Mouse (Mus musculus) adrenal gland, postnatal 4 days (tissue): Measurements from ENCODE around the gene Mipol1. TPM values are rescaled to one million over a fixed set of nuclear protein-coding genes. Genes with fewer than 3 reads are reported as not detected.

Source experiments
- DNase-seq, 2 experiments: peaks; one replicate each; pipeline ENCODE4 v3.0.0; 2021 to 2022; ENCODE audit warnings: low spot score in 2 of 2, mixed read lengths in 2 of 2
- total RNA-seq, 2 experiments: library from RNA; stranded (reverse); gene quantifications; 2 replicates each; pipeline ENCODE4 v1.2.3; 2021

Mipol1 gene
- total RNA-seq, 2 experiments from 2014 or later: 11.1 to 12.6 TPM

DNA sequence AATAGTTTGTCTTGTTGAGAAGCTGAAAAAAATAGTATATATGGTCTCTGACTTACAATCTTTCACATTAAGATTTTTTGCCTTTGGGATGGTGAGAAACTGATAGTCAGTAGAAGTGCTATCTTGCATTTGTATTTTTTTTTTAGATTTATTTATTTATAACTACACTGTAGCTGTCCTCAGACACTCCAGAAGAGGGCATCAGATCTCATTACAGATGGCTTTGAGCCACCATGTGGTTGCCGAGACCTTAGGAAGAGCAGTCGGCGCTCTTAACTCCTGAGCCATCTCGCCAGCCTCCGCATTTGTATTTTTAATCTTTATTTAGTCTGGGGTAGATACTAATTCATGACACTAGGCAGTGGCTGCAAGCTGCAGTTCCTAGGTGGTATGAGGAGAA is 3.2 kb downstream of the Mipol1 start:
- no peak for DNase-seq

DNA sequence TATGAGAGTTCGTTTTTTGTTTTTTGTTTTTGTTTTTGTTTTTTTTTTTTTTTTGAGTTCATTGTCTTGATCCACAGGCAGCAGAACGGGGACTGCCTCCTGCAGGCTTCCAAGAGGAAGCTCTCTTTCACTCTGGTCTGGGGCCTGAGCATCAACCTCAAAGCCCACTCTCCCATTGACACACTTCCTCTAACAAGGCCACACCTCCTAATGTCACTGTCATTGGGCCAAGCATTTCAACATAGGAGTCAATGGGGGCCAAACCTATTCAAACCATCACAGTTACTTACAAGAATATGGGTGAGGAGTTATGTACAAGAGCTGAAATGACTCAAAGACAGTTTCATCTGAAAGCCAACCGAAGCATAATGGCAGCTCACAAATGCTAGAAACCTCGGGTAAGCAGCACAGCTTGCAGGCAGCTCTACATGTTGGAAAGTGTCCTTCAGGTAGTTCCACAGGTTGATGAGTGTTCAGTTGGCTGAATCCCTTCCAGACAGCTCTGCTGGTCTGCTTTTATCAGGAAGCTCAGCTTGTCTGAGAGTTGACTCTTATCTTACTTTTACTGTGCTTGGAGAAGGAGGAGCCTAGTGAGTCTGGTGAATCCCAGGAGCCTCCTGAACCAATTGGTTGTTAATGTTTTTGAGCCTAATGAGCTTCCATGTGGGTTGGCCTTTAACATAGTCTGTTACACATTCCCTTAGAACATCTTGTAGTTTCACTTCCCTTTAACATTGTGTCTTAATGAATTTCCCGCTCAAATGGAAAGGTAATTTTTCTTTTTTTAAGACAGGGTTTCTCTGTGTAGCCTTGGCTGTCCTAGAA is 13.7 kb downstream of the Mipol1 start:
- DNase-seq: no peak

DNA sequence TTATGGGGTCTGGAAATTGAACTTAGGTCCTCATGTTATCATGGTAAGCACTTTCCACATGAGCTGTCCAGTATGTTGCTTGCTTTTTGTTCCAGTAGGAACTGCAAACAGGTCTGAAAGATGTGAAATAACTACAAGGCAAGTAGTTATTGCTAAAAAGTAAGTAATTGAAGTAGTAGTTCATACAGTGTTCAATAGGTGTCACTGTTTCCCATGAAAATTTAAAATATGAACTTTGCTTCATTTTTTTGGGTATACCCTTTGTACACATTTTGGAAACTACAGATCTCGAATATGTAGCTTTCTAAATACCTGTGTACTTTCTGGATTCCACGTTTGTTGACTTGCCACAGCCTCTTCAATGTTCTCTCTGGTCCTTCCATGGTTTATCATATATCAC is 28.3 kb downstream of the Mipol1 start:
- DNase-seq: no peak

DNA sequence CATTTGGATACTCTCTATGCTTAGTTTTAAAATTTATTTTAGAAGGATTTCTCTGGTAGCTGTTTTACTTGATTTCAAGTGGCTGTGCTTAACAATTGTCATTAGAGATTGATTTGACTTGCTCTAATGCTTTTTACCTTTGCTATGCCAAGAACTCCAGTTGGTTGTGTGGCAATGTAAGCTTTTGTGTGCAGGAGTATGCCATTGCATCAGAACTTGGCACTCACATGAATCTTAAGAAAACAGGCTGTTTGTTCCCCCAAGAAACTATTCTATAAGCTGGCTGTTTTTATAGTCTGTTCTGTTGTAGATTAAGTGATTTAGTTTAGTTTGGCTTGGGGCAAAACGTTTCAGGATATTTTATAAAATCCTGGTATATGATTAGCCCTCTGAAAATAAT is 45.2 kb downstream of the Mipol1 start:
- no peak for DNase-seq

DNA sequence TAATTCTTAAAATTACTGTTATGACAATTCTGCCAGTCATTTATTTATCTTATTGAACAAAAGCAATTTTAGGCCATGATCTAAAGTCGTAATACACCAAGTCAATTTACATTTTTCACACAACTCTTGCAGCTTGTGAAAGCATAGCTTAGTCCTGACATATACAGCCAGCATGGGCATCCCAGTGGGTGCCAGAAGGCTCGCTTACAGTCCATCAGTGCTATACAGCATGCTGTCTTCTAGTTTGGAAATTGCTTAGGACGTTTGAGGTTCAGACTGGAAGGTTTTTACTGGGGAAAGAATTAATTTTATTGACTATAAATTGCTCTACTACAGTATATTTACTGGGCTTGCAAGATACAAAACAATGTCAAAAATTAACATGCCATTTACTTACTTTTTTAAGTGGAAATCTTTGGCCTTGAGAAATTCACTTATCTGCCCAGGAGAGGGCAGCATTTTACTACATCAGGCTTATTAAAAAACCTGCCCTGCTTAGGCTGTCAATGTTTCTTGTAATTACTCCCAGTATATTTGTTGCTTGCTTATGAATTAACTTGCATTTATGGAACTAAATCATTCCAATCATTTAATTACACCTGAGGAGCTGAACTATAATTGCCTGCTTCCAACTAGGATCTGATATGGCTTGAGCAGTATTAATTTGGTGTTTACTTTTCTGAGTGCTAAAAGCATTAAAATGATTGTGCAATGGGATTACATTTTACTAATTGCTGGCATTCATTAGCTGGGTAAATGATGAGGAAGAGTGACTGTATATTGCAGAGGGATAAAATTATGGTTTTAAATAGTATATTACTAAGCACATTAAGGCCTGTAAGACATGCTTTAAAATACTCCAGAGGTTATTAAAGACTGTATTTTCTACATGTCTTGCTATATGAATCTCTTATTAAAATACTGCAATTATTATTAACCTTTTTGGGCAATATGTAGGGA is 51.2 kb downstream of the Mipol1 start:
- DNase-seq: no peak

DNA sequence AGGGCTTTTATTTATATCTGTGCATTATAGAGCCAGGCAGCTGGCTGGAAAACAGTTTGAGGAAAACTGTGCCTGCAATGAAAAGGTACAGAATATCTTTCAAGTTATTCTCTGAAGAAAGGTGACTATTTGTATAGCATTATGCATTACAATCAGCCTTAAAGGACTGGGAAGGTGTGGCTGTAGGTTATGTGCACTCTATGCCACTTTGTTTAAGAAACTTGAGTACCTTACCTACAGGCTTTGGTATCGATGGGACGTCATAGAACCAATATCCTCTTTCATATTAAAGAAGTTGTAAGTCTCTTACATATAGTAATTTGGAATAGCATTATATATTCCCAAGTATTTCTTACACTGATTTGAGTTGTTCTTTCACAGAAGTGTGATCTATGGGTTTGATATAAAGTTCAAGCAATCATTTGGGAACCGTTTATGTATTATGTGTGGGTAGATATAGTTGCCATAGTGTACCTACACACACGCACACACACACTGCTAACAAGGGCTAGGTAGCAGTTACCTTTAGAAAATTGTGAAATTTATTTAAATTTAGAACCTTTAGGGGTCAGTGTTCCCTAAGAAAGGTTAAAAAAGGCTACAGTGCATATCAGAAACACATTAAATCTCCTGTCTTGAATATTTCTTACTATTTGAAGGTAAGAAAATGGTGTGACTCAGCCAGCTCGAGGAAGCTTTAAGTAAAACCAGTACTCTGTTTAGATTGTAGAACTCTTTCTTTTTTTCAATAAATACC is 55.3 kb downstream of the Mipol1 start:
- no peak for DNase-seq

DNA sequence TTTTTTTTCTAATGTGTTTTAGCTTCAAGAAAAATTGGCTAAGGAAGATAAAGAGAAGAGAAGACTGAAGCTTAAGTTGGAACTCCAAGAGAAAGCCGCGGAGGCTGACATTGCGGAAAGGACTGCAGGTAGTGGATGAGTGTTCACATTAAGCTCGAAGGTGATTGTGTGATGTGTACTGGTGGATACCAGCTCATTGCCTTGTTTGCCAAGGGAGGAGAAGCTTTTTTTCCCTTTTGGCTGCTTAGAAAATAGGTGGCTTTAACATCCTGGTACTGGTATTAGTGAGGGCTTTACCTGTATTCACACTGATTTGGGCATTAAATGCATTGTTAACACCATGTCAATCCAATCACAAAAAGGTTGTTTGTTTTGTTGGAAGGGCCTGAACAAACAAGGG is 77.1 kb downstream of the Mipol1 start:
- no peak for DNase-seq

DNA sequence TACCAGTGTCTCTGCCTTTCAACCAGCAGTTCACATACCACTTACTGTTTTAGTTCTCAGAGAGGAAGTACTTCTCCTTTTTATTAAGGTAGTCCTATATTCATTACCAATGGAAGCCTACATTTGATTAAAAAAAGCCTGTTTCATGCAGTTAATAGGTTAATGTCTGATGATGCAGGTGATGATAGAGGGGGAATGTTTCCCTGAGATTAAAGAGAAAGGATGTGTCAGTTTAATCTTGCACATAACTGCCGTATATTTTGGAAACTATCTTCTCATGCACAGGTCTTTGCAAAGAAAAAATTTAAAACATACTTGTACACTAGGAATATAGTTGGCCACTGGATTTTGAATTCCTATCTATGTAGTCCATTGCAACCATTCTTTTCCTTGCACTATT is 77.5 kb downstream of the Mipol1 start:
- no peak for DNase-seq

DNA sequence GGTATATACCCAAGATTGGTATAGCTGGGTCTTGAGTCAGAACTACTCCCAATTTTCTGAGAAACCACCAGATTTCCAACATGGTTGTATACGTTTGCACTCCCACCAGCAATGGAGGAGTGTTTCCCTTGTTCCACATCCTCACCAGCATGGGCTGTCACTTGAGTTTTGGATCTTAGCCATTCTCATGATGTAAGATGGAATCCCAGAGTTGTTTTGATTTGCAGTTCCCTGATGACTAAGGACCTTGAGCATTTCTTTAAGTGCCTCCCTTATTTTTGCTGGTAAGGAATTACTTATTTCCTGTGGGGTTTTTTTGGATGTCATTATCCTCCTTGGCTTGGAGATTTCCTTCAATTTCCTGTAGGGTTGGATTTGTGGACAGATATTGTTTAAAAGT is 108.8 kb downstream of the Mipol1 start:
- DNase-seq: no peak

DNA sequence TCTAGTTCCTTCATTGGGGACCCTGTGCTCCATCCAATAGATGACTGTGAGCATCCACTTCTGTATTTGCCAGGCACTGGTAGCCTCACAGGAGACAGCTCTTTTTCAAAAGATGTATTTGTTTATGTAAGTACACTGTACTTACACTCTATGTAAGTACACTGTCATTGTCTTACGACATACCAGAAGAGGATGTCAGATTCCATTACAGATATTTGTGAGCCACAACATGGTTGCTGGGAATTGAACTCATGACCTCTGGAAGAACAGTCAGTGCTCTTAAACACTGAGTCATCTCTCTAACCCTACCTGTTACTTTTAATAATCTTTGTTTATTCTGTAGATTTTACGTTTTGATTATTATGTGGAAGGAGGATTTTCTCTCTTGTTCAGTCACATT is 109.9 kb downstream of the Mipol1 start:
- DNase-seq: no peak

DNA sequence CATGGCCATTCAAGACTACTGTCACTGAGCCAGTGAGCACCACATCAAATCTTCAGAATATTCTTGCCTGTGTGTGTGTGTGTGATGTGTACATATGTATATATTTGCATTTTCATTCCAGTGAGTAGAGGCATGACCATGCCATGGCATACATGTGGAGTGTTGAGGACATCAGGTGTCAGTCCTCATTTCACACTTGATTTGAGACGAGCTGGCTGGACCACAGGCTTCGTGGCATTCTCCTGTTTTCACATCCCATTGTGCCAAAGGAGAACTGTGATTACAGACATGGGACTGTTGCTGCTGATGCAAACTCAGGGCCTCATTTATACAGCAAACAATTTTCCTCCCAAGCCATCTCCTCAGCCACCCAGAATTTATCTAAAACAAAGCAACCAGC is 132.5 kb downstream of the Mipol1 start:
- no peak for DNase-seq

DNA sequence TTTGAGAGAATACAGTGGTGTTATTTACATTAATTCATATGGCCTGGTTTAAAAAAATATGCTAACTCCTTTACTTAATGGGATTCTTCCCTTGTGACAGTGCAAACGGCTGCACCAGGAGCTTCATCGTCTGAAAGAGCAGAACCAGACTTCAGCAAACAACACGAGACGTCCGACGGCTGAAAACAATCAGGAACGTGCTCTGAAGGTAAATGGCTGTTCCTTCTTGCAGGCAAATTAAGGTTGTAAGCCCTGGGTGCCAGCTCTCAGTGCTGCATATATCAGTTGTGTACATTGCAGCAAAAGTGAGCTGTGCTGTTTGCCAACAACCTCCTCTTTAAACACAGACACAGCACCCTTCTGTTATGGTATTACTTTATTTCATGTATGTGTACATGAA is 133.8 kb downstream of the Mipol1 start:
- DNase-seq: no peak

DNA sequence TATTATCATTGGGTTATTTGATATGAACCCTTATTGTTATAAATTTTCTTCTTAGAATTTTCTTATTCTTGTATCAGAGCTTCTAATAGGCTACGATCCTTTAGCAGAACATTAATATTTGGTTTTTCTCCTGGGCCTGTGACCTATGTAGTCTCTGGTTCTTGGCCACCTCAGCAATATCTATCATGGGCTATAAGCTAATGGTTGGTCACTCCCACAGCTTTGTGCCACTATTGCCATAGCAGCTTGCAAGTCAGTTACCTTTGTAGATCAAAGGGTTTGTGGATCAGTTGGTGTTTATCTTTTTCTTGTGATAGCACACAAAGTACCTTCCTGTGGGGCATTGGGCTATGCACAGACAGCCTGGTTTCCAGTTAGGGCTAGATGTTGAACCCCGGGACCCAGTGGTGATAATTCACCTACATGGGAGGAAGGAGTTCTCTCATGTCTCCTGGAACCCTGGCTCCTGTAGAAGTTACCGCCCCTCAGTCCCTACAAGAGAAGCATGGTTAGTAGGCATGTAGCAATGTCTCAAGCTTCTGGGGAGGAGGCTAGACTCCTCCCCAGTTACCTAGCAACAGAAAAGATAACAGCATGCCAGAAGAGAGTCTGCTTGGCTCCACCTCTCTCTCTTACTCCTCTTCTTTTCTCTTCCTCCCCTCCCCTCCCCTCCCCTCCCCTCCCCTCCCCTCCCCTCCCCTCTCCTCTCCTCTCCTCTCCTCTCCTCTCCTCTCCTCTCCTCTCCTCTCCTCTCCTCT is 141.7 kb downstream of the Mipol1 start:
- DNase-seq: no peak

DNA sequence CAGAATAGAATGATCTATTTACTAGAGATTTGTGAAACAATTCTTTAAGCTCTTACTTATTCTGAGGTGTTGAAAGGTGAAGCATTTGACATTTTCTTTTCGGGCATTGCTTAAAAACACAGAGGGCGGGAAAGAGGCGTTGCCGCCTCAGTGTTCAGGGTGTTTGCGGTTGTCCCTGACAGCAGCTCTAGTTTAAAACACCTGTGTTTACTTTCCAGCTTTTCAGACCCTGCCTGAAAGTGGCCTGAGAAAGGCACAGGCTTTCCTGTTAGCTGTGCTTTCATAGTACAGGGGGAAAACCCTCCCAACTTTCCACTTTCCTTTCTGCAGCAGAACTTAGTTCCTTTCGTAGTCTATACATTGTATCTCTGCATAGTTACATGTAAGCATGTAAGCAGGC is 152.6 kb downstream of the Mipol1 start:
- no peak for DNase-seq

DNA sequence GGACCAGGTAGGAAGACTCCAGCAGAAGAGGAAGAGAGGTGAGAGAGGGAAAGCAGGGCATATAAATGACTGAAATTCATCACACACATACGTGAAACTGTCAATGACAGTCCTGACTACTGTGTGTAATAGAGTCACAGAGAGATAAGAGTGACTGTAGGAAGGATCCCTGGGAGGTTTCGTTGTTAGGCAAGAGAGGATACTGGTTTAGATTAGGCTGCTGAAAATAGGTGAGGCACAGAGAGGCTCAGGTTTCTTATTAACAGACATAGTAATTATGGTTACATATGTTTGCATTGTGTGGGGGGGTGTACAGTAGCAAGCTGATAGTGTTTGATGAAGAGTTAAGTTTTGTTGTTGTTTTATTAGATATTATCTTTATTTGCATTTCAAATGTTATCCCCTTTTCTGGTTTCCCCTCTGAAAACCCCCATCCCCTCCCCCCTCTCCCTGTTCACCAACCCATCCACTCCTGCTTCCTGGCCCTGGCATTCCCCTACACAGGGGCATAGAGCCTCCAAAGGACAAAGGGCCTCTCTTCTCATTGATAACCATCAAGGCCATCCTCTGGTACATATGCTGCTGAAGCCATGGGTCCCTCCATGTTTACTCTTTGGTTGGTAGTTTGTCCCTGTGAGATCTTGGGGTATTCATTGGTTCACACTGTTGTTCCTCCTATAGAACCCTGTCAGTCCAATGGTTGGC is 157.5 kb downstream of the Mipol1 start:
- DNase-seq: no peak

DNA sequence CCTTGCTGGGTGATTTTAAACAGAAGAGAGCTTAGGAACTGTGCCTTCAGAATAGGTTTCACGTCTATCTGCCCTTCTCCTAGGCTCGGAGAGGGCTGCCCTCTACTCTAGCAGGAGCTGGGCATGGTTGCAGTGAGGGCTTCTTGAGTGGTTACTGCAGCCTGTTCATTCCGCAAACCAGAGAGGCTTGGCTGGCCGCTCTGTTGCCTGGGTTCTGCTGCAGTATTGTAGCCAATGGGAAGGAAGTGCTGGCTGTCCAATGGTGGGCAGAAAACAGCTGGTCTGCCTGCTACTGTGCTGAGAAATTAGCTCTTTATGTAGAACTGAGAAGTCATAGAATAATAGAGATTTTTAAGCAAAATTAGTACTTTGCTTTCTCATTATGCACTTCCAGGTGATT is 169.3 kb downstream of the Mipol1 start:
- DNase-seq: no peak

DNA sequence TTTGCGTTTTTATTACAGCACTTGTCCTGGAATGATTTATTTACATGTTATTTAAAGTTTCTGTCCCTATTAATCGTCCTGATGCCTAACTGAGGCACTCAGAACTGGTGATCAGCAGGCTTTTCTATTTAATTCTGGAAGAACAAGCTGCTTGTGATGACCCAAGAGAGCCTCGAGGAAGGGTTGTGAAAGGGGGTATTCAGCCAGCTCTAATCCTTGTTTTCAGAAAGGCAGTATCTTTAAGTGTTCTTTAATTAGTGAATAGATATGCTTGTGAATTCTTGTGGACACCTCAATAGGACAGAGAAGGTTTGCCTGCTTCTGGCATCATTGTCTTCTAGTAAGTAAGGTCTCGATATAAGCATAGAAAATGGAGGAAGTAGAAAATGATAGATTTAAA is 170.0 kb downstream of the Mipol1 start:
- no peak for DNase-seq

DNA sequence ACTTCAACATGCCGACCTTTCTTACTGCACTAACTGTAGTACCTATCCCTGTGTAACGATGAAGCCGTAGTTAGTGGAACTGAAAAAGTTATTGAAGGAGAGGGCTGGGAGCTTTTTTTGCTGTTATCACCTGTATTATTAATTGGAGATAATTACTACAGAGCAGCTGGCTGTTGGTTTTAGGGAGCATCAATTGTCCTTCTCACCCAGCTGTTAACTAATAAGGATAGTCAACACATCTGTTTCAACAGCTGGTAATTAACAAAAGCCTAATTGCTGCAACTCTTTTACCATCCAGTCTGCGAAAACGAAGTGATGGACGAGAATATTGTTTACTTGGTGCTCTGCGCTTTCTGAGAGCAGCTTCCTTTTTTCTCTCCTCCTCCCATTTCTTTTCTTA is 170.9 kb downstream of the Mipol1 start:
- DNase-seq: no peak

DNA sequence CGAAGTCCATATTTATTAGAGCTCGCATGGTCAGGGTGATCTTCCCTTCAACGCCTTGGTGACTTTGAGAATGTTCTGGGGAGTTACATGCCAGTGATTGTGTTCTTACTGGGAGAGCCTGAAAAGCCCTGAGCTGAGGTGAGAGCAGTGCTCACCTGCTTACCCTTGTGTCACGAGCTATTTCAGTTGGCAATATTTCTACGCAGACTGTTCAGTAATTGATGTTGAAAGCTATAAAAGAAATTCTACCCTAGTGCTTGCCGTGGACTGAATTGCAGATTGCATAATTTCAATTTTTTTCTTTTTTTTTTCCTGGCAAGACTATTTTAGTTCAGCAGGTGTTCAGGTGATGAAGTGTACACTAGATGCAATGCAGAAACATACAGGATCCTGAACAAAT is 172.1 kb downstream of the Mipol1 start:
- no peak for DNase-seq

DNA sequence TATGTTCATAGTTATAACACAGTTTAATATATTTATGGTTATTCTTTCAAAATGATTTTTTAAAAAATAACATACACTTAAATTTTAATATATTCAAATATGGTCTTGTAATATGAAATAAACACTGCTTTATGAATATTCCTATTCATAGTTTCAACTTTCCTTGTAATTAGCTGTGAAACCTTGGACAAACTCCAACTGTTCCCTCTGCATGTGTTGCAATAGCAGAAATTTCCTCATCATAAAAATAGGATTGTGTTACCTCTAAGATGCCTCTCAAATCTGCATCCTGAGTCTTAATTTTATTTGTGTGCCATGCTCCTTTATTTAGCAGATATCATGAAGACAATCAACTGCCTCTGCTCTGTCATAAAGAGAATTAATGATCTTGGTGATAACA is 179.7 kb downstream of the Mipol1 start:
- no peak for DNase-seq
